Mouse (Mus musculus): Measurements from ENCODE around the gene Wwc2. TPM values are rescaled to one million over a fixed set of nuclear protein-coding genes. Genes with fewer than 3 reads are reported as not detected.

Wwc2 gene
- total RNA-seq, 2 experiments from 2014 or later, result 2.1 to 2.3 TPM

DNA sequence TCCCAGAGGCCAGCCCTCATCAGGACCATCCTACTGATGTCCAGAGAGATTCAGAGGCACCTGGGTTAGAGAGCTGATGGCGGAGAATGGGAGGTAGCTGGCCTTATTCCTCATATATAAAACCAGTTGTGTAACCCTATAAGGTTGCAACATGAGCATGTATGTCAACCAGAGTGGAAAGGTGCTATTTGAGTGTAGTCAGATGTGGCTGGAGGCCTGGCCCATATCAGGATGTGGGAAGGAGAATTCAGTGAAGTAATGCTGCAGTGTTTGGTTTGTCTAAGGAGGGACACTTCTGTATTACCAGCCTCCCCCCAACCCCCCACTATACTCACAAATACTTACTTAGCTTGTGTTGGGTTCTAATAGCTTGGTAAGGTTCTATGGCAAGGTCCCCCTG is 186.5 kb downstream of the Wwc2 start:
- no peak for ATAC-seq (ENCODE audit: poor library complexity, severe bottlenecking)

- no peak for ATAC-seq (ENCODE audit: poor library complexity, severe bottlenecking)
Measured at GRCm38 (mm10) chr8:47802349-47802748, 188.4 kb downstream of the Wwc2 start.

GRCm38 (mm10) chr8:47799438-47799837 is 191.3 kb downstream of the Wwc2 start:
- peak; percentile 47 for ATAC-seq (ENCODE audit: poor library complexity, severe bottlenecking)

DNA sequence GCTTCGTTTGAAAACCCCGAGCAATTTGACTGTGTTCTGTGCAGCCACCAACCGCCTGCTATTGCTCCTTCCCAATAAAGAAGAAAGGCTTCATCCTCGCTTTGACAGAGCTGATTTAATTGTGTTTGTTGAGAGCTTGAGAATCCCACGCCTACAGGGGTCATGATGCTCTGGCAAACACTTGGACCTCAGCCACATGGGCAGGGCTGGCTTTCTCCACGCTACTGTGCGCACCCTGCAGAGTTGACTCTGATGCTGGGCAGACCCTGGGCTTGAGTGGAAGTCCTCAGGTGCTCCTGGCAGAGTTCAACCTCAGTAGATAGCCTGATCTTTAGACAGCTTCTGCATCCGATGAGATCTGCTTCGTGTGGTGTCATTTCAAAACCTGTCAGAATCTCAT is 198.7 kb downstream of the Wwc2 start:
- ATAC-seq (ENCODE audit: poor library complexity, severe bottlenecking), result no peak

- ATAC-seq (ENCODE audit: poor library complexity, severe bottlenecking), result peak; percentile 43
Measured at GRCm38 (mm10) chr8:47787705-47788104, 203.0 kb downstream of the Wwc2 start.

DNA sequence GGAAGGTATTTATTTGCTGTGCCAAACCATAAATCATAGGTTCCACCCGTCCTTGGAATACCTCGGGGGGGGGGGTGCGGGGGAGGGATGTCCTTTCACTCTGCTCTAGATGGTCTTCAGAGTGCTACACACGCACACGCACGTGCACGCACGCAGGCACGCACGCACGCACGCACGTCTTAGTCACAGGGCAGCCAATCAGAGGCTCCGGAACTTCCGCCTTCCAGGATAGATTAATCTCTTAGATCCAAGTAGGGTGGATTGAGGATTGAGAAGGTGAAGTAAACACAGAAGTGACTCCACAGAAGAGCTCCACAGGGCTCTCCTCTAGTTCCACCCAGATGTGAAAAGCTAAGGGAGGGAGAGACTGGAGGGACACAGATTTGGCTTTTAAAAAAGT is 204.4 kb downstream of the Wwc2 start:
- ATAC-seq (ENCODE audit: poor library complexity, severe bottlenecking), result no peak

DNA sequence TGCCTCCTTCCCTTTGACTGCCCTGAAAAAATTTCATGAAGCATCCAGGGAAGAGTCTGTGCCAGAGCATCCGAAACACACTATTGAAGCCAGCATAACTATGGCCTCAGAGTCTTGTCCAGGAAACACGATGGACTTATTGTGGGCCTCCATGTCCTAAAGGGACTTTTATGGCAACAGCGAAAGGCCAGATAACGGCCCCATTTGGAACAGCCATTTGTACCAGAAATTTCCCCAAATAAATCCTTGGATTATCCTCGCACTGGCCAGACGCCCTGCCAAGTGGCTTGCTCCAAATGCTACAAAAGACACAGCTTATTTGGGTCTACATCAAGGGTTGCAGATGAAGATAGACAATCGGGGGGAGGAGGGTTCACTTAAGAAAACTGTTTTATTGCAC is 206.3 kb downstream of the Wwc2 start:
- ATAC-seq (ENCODE audit: poor library complexity, severe bottlenecking), result no peak

DNA sequence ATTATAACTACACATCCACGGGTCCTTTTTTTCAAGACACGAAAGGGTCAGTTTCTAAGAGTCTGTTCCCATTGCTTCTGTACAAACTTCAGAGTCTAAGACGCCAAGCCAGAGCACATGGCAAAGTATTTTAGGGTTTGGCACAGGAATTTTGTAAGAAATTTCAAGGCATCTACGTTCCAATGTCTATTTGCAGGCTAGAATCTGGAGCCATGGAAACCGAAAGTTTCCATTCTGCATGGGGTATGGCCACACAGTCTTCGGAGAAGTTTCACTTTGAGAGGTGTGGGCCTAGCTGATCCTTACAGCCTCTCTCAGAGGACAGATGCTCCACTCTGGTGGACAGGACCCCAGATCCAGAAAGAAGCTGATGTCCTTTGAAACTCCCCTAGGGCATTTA is 206.8 kb downstream of the Wwc2 start:
- ATAC-seq (ENCODE audit: poor library complexity, severe bottlenecking), result no peak

- ATAC-seq (ENCODE audit: poor library complexity, severe bottlenecking), result no peak
Measured at GRCm38 (mm10) chr8:47783544-47783943, 207.2 kb downstream of the Wwc2 start.

DNA sequence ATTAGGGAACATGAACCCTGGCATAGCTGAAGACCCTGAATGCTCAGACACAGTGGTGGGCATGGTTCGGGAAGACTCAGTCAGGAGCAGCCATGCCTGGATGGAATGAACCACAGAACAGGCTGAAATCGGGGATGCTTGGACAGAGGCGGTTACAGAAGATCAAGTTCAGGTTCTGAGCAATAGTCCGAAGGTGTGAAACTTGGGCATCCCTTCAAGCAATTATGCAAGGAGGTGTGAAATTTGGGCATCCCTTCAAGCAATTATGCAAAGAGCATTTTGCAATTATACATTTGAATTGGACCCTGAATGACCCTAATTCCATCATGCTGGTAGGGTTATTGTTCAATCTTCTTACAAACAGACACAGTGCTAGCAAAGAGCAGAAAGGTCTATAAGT is 208.8 kb downstream of the Wwc2 start:
- no peak for ATAC-seq (ENCODE audit: poor library complexity, severe bottlenecking)

GRCm38 (mm10) chr8:47779589-47779988 is 211.1 kb downstream of the Wwc2 start:
- ATAC-seq (ENCODE audit: poor library complexity, severe bottlenecking), result no peak

- ATAC-seq (ENCODE audit: poor library complexity, severe bottlenecking), result no peak
Measured at GRCm38 (mm10) chr8:47777415-47777814, 213.3 kb downstream of the Wwc2 start.

Other genes with a start within 250 kb of the Wwc2 start
- gene Cldn24, start 168.8 kb downstream of the Wwc2 start, total RNA-seq (2015), result not detected in 2 replicates
- not detected in 2 replicates for gene Cldn24, start 168.8 kb downstream of the Wwc2 start, total RNA-seq (2017)
- not detected in 2 replicates for gene Cldn22, start 166.4 kb downstream of the Wwc2 start, total RNA-seq (2015)
- gene Cldn22, start 166.4 kb downstream of the Wwc2 start, total RNA-seq (2017), result not detected in 2 replicates
- gene Dctd, start 108.2 kb upstream of the Wwc2 start, total RNA-seq (2015), result 3.7 and 5.1 TPM in 2 replicates
- 2.8 and 3.3 TPM in 2 replicates for gene Dctd, start 108.2 kb upstream of the Wwc2 start, total RNA-seq (2017)

Measured in megakaryocyte, adult 5-6 weeks (primary cell).